Mouse (Mus musculus): ENCODE measurements around the gene Edn2. TPM values are rescaled to one million over a fixed set of nuclear protein-coding genes. Genes with fewer than 3 reads are reported as not detected.

Edn2 gene
- polyA plus RNA-seq, 2 experiments, result 0.06 TPM

GRCm38 (mm10) chr4:120164316-120164715 is 3.3 kb downstream of the Edn2 start:
- no peak overlapping the region for H3K9ac ChIP-seq (replicated peaks)
- no peaks in the 10 kb centered on the region; a peak in 1 of 4 replicates for H3K4me1 ChIP-seq (replicated peaks; ENCODE audit: control insufficient read depth in 2 of 2, insufficient read depth in 2 of 2, low read length in 1 of 2)
- H3K4me3 ChIP-seq (ENCODE audit: insufficient read depth in 1 of 2, low read depth in 2 of 2, low read length in 2 of 2), result no peak overlapping the region
- DNase-seq (ENCODE audit: low read depth in 3 of 3, low spot score in 3 of 3) (no peak), ATAC-seq (ENCODE audit: insufficient read depth) (no peak)
- no peak for TF ChIP-seq CTCF (IDR thresholded peaks at IDR 0.05; ENCODE audit: low read depth)
- TF ChIP-seq EP300 (IDR thresholded peaks at IDR 0.05; ENCODE audit: low read depth), result no peak
- H3K36me3 ChIP-seq (replicated peaks; ENCODE audit: control insufficient read depth, insufficient read depth, low read depth), result no peaks in the 10 kb centered on the region
- 59% methylated on average over 5 of the region's 5 CpGs for WGBS (ENCODE audit: insufficient replicate concordance)
- no peaks in the 10 kb centered on the region for H3K27me3 ChIP-seq (ENCODE audit: control insufficient read depth, insufficient read depth, low read length)
- H3K9me3 ChIP-seq (ENCODE audit: control insufficient read depth, low read length), result no peaks in the 10 kb centered on the region
- no peak overlapping the region for H3K4me2 ChIP-seq (ENCODE audit: low read depth)
- no peak overlapping the region for H3K27ac ChIP-seq

GRCm38 (mm10) chr4:120167778-120168177 is 6.8 kb downstream of the Edn2 start:
- Histone ChIP-seq H3K4me1 (replicated peaks; ENCODE audit: control insufficient read depth in 2 of 2, insufficient read depth in 2 of 2, low read length in 1 of 2) (no peaks in the 10 kb centered on the region; a peak in 1 of 4 replicates), H3K9ac (replicated peaks) (no peak overlapping the region), H3K27me3 (ENCODE audit: control insufficient read depth, insufficient read depth, low read length) (no peaks in the 10 kb centered on the region), H3K4me2 (ENCODE audit: low read depth) (no peak overlapping the region), H3K36me3 (replicated peaks; ENCODE audit: control insufficient read depth, insufficient read depth, low read depth) (no peaks in the 10 kb centered on the region), H3K4me3 (ENCODE audit: insufficient read depth in 1 of 2, low read depth in 2 of 2, low read length in 2 of 2) (no peak overlapping the region), H3K9me3 (ENCODE audit: control insufficient read depth, low read length) (no peaks in the 10 kb centered on the region), H3K27ac (no peak overlapping the region)
- WGBS (ENCODE audit: insufficient replicate concordance), result 79% methylated on average over 6 of the region's 6 CpGs
- DNase-seq (ENCODE audit: low read depth in 3 of 3, low spot score in 3 of 3), result no peak
- ATAC-seq (ENCODE audit: insufficient read depth), result no peak
- TF ChIP-seq CTCF (IDR thresholded peaks at IDR 0.05; ENCODE audit: low read depth), result no peak
- TF ChIP-seq EP300 (IDR thresholded peaks at IDR 0.05; ENCODE audit: low read depth), result no peak

GRCm38 (mm10) chr4:120168346-120168745 is 7.3 kb downstream of the Edn2 start:
- H3K9me3 ChIP-seq (ENCODE audit: control insufficient read depth, low read length), result no peaks in the 10 kb centered on the region
- TF ChIP-seq EP300 (IDR thresholded peaks at IDR 0.05; ENCODE audit: low read depth) (no peak), CTCF (IDR thresholded peaks at IDR 0.05; ENCODE audit: low read depth) (no peak)
- H3K27me3 ChIP-seq (ENCODE audit: control insufficient read depth, insufficient read depth, low read length), result no peaks in the 10 kb centered on the region
- no peak for ATAC-seq (ENCODE audit: insufficient read depth)
- no peaks in the 10 kb centered on the region; a peak in 1 of 4 replicates for H3K4me1 ChIP-seq (replicated peaks; ENCODE audit: control insufficient read depth in 2 of 2, insufficient read depth in 2 of 2, low read length in 1 of 2)
- no peak for DNase-seq (ENCODE audit: low read depth in 3 of 3, low spot score in 3 of 3)
- 65% methylated on average over 4 of the region's 4 CpGs for WGBS (ENCODE audit: insufficient replicate concordance)
- H3K4me3 ChIP-seq (ENCODE audit: insufficient read depth in 1 of 2, low read depth in 2 of 2, low read length in 2 of 2), result no peak overlapping the region
- no peak overlapping the region for H3K9ac ChIP-seq (replicated peaks)
- H3K36me3 ChIP-seq (replicated peaks; ENCODE audit: control insufficient read depth, insufficient read depth, low read depth), result no peaks in the 10 kb centered on the region
- H3K4me2 ChIP-seq (ENCODE audit: low read depth), result no peak overlapping the region
- H3K27ac ChIP-seq, result no peak overlapping the region

GRCm38 (mm10) chr4:120170387-120170936 is 9.5 kb downstream of the Edn2 start:
- WGBS (ENCODE audit: insufficient replicate concordance), result 32% methylated on average over 9 of the region's 9 CpGs
- no peak overlapping the region for H3K9ac ChIP-seq (replicated peaks)

GRCm38 (mm10) chr4:120172050-120172684 is 11.2 kb downstream of the Edn2 start:
- ATAC-seq (ENCODE audit: insufficient read depth), result no peak

More at GRCm38 (mm10) chr4:120170387-120170936, 9.5 kb downstream of the Edn2 start:
- Histone ChIP-seq H3K27ac (no peak overlapping the region), H3K36me3 (replicated peaks; ENCODE audit: control insufficient read depth, insufficient read depth, low read depth) (no peaks in the 10 kb centered on the region), H3K4me3 (ENCODE audit: insufficient read depth in 1 of 2, low read depth in 2 of 2, low read length in 2 of 2) (no peak overlapping the region), H3K4me2 (ENCODE audit: low read depth) (no peak overlapping the region), H3K4me1 (replicated peaks; ENCODE audit: control insufficient read depth in 2 of 2, insufficient read depth in 2 of 2, low read length in 1 of 2) (no peaks in the 10 kb centered on the region; a peak in 1 of 4 replicates), H3K9me3 (ENCODE audit: control insufficient read depth, low read length) (no peaks in the 10 kb centered on the region), H3K27me3 (ENCODE audit: control insufficient read depth, insufficient read depth, low read length) (no peaks in the 10 kb centered on the region)
- ATAC-seq (ENCODE audit: insufficient read depth) (no peak), DNase-seq (ENCODE audit: low read depth in 3 of 3, low spot score in 3 of 3) (no peak)
- TF ChIP-seq EP300 (IDR thresholded peaks at IDR 0.05; ENCODE audit: low read depth) (no peak), CTCF (IDR thresholded peaks at IDR 0.05; ENCODE audit: low read depth) (no peak)

More at GRCm38 (mm10) chr4:120172050-120172684, 11.2 kb downstream of the Edn2 start:
- Histone ChIP-seq H3K4me1 (replicated peaks; ENCODE audit: control insufficient read depth in 2 of 2, insufficient read depth in 2 of 2, low read length in 1 of 2) (no peaks in the 10 kb centered on the region; a peak in 1 of 4 replicates), H3K27me3 (ENCODE audit: control insufficient read depth, insufficient read depth, low read length) (no peaks in the 10 kb centered on the region), H3K4me2 (ENCODE audit: low read depth) (no peak overlapping the region), H3K36me3 (replicated peaks; ENCODE audit: control insufficient read depth, insufficient read depth, low read depth) (no peaks in the 10 kb centered on the region), H3K4me3 (ENCODE audit: insufficient read depth in 1 of 2, low read depth in 2 of 2, low read length in 2 of 2) (no peak overlapping the region), H3K9me3 (ENCODE audit: control insufficient read depth, low read length) (no peaks in the 10 kb centered on the region), H3K9ac (replicated peaks) (no peak overlapping the region), H3K27ac (no peak overlapping the region)
- no peak for DNase-seq (ENCODE audit: low read depth in 3 of 3, low spot score in 3 of 3)
- WGBS (ENCODE audit: insufficient replicate concordance), result 21% methylated on average over 6 of the region's 7 CpGs
- TF ChIP-seq CTCF (IDR thresholded peaks at IDR 0.05; ENCODE audit: low read depth) (no peak), EP300 (IDR thresholded peaks at IDR 0.05; ENCODE audit: low read depth) (no peak)

Measured in liver, embryonic 14.5 days (tissue).